Mouse (Mus musculus) adrenal gland, postnatal 25 days (tissue): Measurements from ENCODE around the gene Emg1. TPM values are rescaled to one million over a fixed set of nuclear protein-coding genes. Genes with fewer than 3 reads are reported as not detected.
"Not testable (repeated sequence)": the region's sequence is repeated elsewhere in the genome, so short reads cannot be mapped to it uniquely, and the experiment has no call there.

Experiments
- DNase-seq: peaks from one replicate; pipeline ENCODE4 v3.0.0; 2021; ENCODE audit warnings: mixed read lengths
- total RNA-seq: library from RNA; stranded (reverse); gene quantifications from 2 replicates; pipeline ENCODE4 v1.2.3, GENCODE M21; 2021

Gene Emg1
- total RNA-seq, 1 experiment from 2014 or later = 82.8 TPM

- no peak for DNase-seq
These were observed 3.6 kb downstream of the Emg1 start for GRCm38 (mm10) chr6:124708289-124708889.

- DNase-seq = no peak
These were observed 5.8 kb downstream of the Emg1 start for GRCm38 (mm10) chr6:124706061-124706627.

GRCm38 (mm10) chr6:124704417-124704816 lies 7.6 kb downstream of the Emg1 start:
- DNase-seq = no peak

- DNase-seq = no peak
These were observed 8.2 kb downstream of the Emg1 start for GRCm38 (mm10) chr6:124703789-124704188.

GRCm38 (mm10) chr6:124702784-124703103 lies 9.2 kb downstream of the Emg1 start:
- DNase-seq = peak; percentile 65

GRCm38 (mm10) chr6:124702102-124702783 lies 9.7 kb downstream of the Emg1 start:
- DNase-seq = no peak

- DNase-seq = no peak
These were observed 10.6 kb downstream of the Emg1 start for GRCm38 (mm10) chr6:124701338-124701737.

- DNase-seq = peak; percentile 77
These were observed 11.9 kb downstream of the Emg1 start for GRCm38 (mm10) chr6:124699962-124700610.

- DNase-seq = no peak
These were observed 12.6 kb downstream of the Emg1 start for GRCm38 (mm10) chr6:124699366-124699765.

- DNase-seq = no peak
These were observed 13.2 kb downstream of the Emg1 start for GRCm38 (mm10) chr6:124698751-124699150.

- no peak for DNase-seq
These were observed 15.4 kb downstream of the Emg1 start for GRCm38 (mm10) chr6:124696441-124697150.

- DNase-seq = peak; percentile 72
These were observed 17.6 kb downstream of the Emg1 start for GRCm38 (mm10) chr6:124694166-124694955.

GRCm38 (mm10) chr6:124693243-124693981 lies 18.6 kb downstream of the Emg1 start:
- DNase-seq = no peak

- no peak for DNase-seq
These were observed 21.5 kb downstream of the Emg1 start for GRCm38 (mm10) chr6:124690517-124690916.

GRCm38 (mm10) chr6:124689011-124689410 lies 23.0 kb downstream of the Emg1 start:
- DNase-seq = no peak

- DNase-seq = no peak
These were observed 23.7 kb downstream of the Emg1 start for GRCm38 (mm10) chr6:124688151-124688758.

GRCm38 (mm10) chr6:124686644-124687043 lies 25.3 kb downstream of the Emg1 start:
- not testable (repeated sequence) for DNase-seq

- no peak for DNase-seq
These were observed 26.2 kb downstream of the Emg1 start for GRCm38 (mm10) chr6:124685606-124686386.

- DNase-seq = peak; percentile 81
These were observed 28.2 kb downstream of the Emg1 start for GRCm38 (mm10) chr6:124683591-124684417.
